Mouse (Mus musculus) hindbrain, embryonic 14.5 days (tissue): ENCODE data around the gene Plekhm3. TPM values are rescaled to one million over a fixed set of nuclear protein-coding genes. Genes with fewer than 3 reads are reported as not detected.
A peak's percentile ranks its signal among the peaks of the same experiment; 100 is the strongest.

Experiments used
- ATAC-seq: fragments of 200-750 bp; cut with Nextera tagmentation; 2 replicates; pipeline ENCODE4 v1.8.0; 2017; ENCODE audit warnings: moderate number of reproducible peaks, mild to moderate bottlenecking, moderate TSS enrichment, moderate library complexity; ENCODE audit not compliant: low FRiP score
- DNase-seq: peaks from one replicate; pipeline ENCODE4 v3.0.0-alpha.2; 2015; ENCODE audit warnings: low spot score
- H3K27ac ChIP-seq: fragments of 300-500 bp; sonication (generic); 2 replicates; pipeline ENCODE4 v1.5.1; 2014; ENCODE audit warnings: mild to moderate bottlenecking, moderate library complexity
- H3K27me3 ChIP-seq: fragments of 300-500 bp; sonication (generic); 2 replicates; pipeline ENCODE4 v1.6.1; 2014; ENCODE audit warnings: mild to moderate bottlenecking, low read length, mixed read lengths; ENCODE audit not compliant: control insufficient read depth, insufficient read depth
- H3K36me3 ChIP-seq: fragments of 300-500 bp; sonication (generic); replicated peaks from 2 replicates; pipeline ENCODE4 v1.6.1; 2014; ENCODE audit not compliant: control insufficient read depth, insufficient read depth
- H3K4me1 ChIP-seq: fragments of 300-500 bp; sonication (generic); replicated peaks from 2 replicates; pipeline ENCODE4 v1.6.1; 2014; ENCODE audit warnings: antibody characterized with exemption, low read length, mixed read lengths; ENCODE audit not compliant: control insufficient read depth, insufficient read depth
- H3K4me2 ChIP-seq: fragments of 300-500 bp; sonication (generic); replicated peaks from 2 replicates; pipeline ENCODE4 v1.6.1; 2014; ENCODE audit warnings: mild to moderate bottlenecking, moderate library complexity
- H3K4me3 ChIP-seq: fragments of 300-500 bp; sonication (generic); replicated peaks from 2 replicates; pipeline ENCODE4 v1.5.1; 2014; ENCODE audit warnings: mild to moderate bottlenecking, low read length
- H3K9ac ChIP-seq: fragments of 300-500 bp; sonication (generic); 2 replicates; pipeline ENCODE4 v1.6.1; 2014
- H3K9me3 ChIP-seq: fragments of 300-500 bp; sonication (generic); 2 replicates; pipeline ENCODE4 v1.6.1; 2016; ENCODE audit warnings: low read length; ENCODE audit not compliant: control insufficient read depth
- WGBS: fragments of 180-500 bp; shearing (Covaris S2); extraction: QIAGEN DNeasy Blood & Tissue Kit; methylation state at CpG from one replicate; pipeline ENCODE4 v1.1.7; 2014; 5-methylcytosine and 5-hydroxymethylcytosine counted together
- polyA plus RNA-seq: library from polyadenylated mRNA; unstranded; fragments of >200 nt; fragmentation: Nextera tagmentation; extraction: Ambion mirVana; gene quantifications from 2 replicates; pipeline ENCODE4 v1.2.1, GENCODE M21; 2014

Plekhm3 gene
- polyA plus RNA-seq, 1 experiment from 2014 or later = 9.1 TPM

- ATAC-seq (no peak), DNase-seq (no peak)
- 96% methylated on average over 10 of the region's 10 CpGs for WGBS
- H3K27me3 ChIP-seq = no peaks in the 10 kb centered on the region
- H3K36me3 ChIP-seq = peaks cover 28% of the 10 kb centered on the region
- H3K4me3 ChIP-seq = no peak overlapping the region
- no peak overlapping the region for H3K4me2 ChIP-seq
- H3K9me3 ChIP-seq = no peaks in the 10 kb centered on the region
- no peak overlapping the region for H3K9ac ChIP-seq
- H3K27ac ChIP-seq = no peak overlapping the region
- no peaks in the 10 kb centered on the region for H3K4me1 ChIP-seq
These were observed 18.9 kb downstream of the Plekhm3 start for GRCm38 (mm10) chr1:64937692-64938091.

DNA sequence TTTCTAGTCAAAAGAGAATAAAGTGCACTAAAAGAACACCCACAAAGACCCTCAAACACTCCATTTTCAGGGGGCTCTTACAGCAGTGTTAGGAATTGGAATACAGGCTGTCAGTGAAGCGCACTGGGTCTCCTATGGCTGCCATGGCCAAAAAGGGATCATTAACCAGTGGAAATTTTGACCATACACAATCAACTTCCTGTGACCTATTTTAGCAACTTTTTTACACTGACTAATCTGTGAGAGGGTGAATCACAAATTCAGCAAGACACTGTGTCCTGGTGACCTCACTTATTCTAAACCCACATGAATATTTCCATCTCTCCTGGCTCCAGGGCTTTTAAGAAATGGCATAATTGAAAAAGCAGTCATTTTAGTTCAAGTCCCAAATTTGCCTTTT lies 23.7 kb downstream of the Plekhm3 start:
- H3K4me1 ChIP-seq = no peaks in the 10 kb centered on the region
- no peaks in the 10 kb centered on the region for H3K9me3 ChIP-seq
- WGBS = 94% methylated on average over 1 of the region's 1 CpGs
- H3K27me3 ChIP-seq = no peaks in the 10 kb centered on the region
- H3K36me3 ChIP-seq = peaks cover 27% of the 10 kb centered on the region
- ATAC-seq = no peak
- no peak overlapping the region for H3K4me2 ChIP-seq
- no peak overlapping the region for H3K9ac ChIP-seq
- DNase-seq = no peak
- H3K4me3 ChIP-seq = no peak overlapping the region
- no peak overlapping the region for H3K27ac ChIP-seq

GRCm38 (mm10) chr1:64930124-64930523 lies 26.5 kb downstream of the Plekhm3 start:
- Histone ChIP-seq H3K27me3 (no peaks in the 10 kb centered on the region), H3K9ac (no peak overlapping the region), H3K27ac (no peak overlapping the region), H3K9me3 (no peaks in the 10 kb centered on the region), H3K4me2 (no peak overlapping the region), H3K4me3 (no peak overlapping the region), H3K36me3 (peaks cover 3% of the 10 kb centered on the region; the same call in 1 of the 2 replicates), H3K4me1 (no peaks in the 10 kb centered on the region)
- DNase-seq (no peak), ATAC-seq (no peak)
- 84% methylated on average over 6 of the region's 6 CpGs for WGBS

DNA sequence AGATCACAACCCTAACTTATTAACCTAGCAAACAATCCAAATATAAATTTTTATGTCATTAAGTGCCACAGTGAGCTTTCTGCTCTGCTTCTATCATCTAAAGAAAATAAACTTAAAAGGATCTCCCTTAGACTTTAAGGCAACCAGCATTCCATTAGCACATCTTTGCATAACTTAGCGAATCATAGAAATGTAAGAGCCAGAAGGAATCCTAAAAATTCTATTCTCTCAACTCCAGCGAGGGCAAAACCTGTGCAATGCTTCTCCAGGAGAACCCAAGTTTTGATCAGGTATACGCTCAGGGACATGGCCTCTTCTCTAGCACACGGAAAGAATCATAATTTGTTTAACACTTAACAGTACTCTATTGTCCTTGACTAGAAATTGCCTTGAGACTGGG lies 27.0 kb downstream of the Plekhm3 start:
- Histone ChIP-seq H3K27ac (no peak overlapping the region), H3K4me3 (no peak overlapping the region), H3K9ac (no peak overlapping the region), H3K36me3 (peaks cover 3% of the 10 kb centered on the region; the same call in 1 of the 2 replicates), H3K27me3 (no peaks in the 10 kb centered on the region), H3K4me1 (no peaks in the 10 kb centered on the region), H3K4me2 (no peak overlapping the region), H3K9me3 (no peaks in the 10 kb centered on the region)
- DNase-seq (no peak), ATAC-seq (no peak)
- whole genome bisulfite sequencing = 87% methylated on average over 4 of the region's 4 CpGs

GRCm38 (mm10) chr1:64928542-64928941 lies 28.1 kb downstream of the Plekhm3 start:
- ATAC-seq = no peak
- H3K27ac ChIP-seq = no peak overlapping the region
- no peak overlapping the region for H3K9ac ChIP-seq
- H3K9me3 ChIP-seq = no peaks in the 10 kb centered on the region
- H3K4me3 ChIP-seq = no peak overlapping the region
- H3K36me3 ChIP-seq = peaks cover 3% of the 10 kb centered on the region; the same call in 1 of the 2 replicates
- H3K4me1 ChIP-seq = no peaks in the 10 kb centered on the region
- 89% methylated on average over 3 of the region's 3 CpGs for WGBS
- H3K27me3 ChIP-seq = no peaks in the 10 kb centered on the region
- H3K4me2 ChIP-seq = no peak overlapping the region
- DNase-seq = no peak

- Histone ChIP-seq H3K27me3 (no peaks in the 10 kb centered on the region), H3K4me1 (no peaks in the 10 kb centered on the region), H3K4me2 (no peak overlapping the region), H3K27ac (no peak overlapping the region), H3K9me3 (no peaks in the 10 kb centered on the region), H3K36me3 (peaks cover 3% of the 10 kb centered on the region; the same call in 1 of the 2 replicates), H3K9ac (no peak overlapping the region), H3K4me3 (no peak overlapping the region)
- 92% methylated on average over 15 of the region's 15 CpGs for WGBS
- ATAC-seq (no peak), DNase-seq (no peak)
These were observed 29.0 kb downstream of the Plekhm3 start for GRCm38 (mm10) chr1:64927437-64928274.

GRCm38 (mm10) chr1:64925594-64925993 lies 31.0 kb downstream of the Plekhm3 start:
- no peaks in the 10 kb centered on the region for H3K27me3 ChIP-seq
- no peak overlapping the region for H3K27ac ChIP-seq
- no peak overlapping the region for H3K9ac ChIP-seq
- ATAC-seq = no peak
- 89% methylated on average over 3 of the region's 3 CpGs for WGBS
- H3K9me3 ChIP-seq = no peaks in the 10 kb centered on the region
- H3K4me2 ChIP-seq = no peak overlapping the region
- DNase-seq = no peak
- H3K4me3 ChIP-seq = no peak overlapping the region
- H3K36me3 ChIP-seq = peaks cover 10% of the 10 kb centered on the region; the same call in 1 of the 2 replicates
- no peaks in the 10 kb centered on the region for H3K4me1 ChIP-seq

- Histone ChIP-seq H3K36me3 (peaks cover 10% of the 10 kb centered on the region; the same call in 1 of the 2 replicates), H3K27me3 (no peaks in the 10 kb centered on the region), H3K4me1 (no peaks in the 10 kb centered on the region), H3K9ac (no peak overlapping the region; the same call in 1 of the 2 replicates), H3K9me3 (no peaks in the 10 kb centered on the region), H3K4me3 (no peak overlapping the region), H3K4me2 (no peak overlapping the region), H3K27ac (no peak overlapping the region)
- 55% methylated on average over 12 of the region's 12 CpGs for WGBS
- DNase-seq (no peak), ATAC-seq (no peak)
These were observed 32.3 kb downstream of the Plekhm3 start for GRCm38 (mm10) chr1:64924283-64924682.

DNA sequence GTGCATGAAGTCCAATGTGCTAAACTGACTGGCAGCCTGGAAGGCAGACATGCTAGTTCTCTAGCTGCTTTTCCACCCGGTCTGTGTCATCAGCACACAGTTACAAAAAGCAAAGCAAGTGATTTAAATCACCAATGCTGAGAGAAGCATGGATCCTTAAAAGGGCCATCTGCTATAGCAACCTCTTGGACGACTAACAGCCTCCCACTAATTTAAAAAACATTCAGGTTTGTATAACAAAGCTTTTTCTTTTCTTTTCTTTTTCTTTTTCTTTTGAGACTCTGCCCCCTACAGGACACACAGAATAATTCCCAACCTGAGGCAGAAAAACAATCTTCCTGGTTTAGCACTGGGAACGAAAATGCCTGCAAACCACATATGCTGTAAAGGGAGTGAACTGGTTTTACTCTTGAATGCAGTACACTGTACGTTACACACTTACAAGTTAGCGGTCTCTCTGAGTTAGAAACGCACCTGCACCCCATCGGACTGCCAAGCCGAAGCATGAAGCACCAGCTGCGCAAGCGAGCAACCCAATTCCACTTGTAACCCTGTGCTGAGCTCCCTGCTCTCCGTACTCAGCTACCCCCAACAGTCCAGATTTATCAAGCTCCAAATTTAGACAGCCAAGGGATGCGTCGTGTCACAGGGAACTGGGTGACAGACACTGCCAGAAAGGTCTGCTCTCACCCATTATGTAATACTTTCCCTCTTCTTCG lies 37.7 kb downstream of the Plekhm3 start:
- Histone ChIP-seq H3K4me2 (no peak overlapping the region), H3K27me3 (0 out of 2 replicates have a peak, but pooled peaks cover 12% of the 10 kb centered on the region), H3K9me3 (no peaks in the 10 kb centered on the region), H3K27ac (no peak overlapping the region), H3K4me3 (no peak overlapping the region), H3K36me3 (peaks cover 10% of the 10 kb centered on the region; the same call in 1 of the 2 replicates), H3K4me1 (peaks cover 6% of the 10 kb centered on the region), H3K9ac (no peak overlapping the region)
- ATAC-seq (no peak), DNase-seq (peak; percentile 65)
- 46% methylated on average over 14 of the region's 14 CpGs for WGBS
